Mouse (Mus musculus) bone marrow, adult 2 months (tissue): ENCODE results near the gene Tmem132c. TPM values are rescaled to one million over a fixed set of nuclear protein-coding genes. Genes with fewer than 3 reads are reported as not detected.

Experiments used
- H3K27ac ChIP-seq: fragments of 200-500 bp; 2 replicates; pipeline ENCODE4 v1.5.1; 2012; ENCODE audit warnings: low read depth, mild to moderate bottlenecking, control low read depth, inconsistent platforms, low read length; ENCODE audit not compliant: control insufficient read depth, poor library complexity, insufficient read depth
- H3K4me1 ChIP-seq: fragments of 200-500 bp; 2 replicates; pipeline ENCODE4 v1.6.1; 2011; ENCODE audit warnings: low read length; ENCODE audit not compliant: control insufficient read depth, insufficient read depth
- H3K4me3 ChIP-seq: fragments of 200-500 bp; replicated peaks from 2 replicates; pipeline ENCODE3; 2011; ENCODE audit warnings: mild to moderate bottlenecking, low read depth, low read length, control low read depth; ENCODE audit not compliant: control insufficient read depth
- CTCF ChIP-seq: fragments of 200-500 bp; IDR thresholded peaks from 2 replicates; pipeline ENCODE4 v1.5.1; 2011; ENCODE audit warnings: low read length, control low read depth; ENCODE audit not compliant: control insufficient read depth, insufficient read depth
- POLR2A ChIP-seq: fragments of 200-500 bp; IDR thresholded peaks from 2 replicates; pipeline ENCODE4 v1.6.1; 2011; ENCODE audit warnings: low read depth, mild to moderate bottlenecking, control low read depth, low read length, borderline replicate concordance; ENCODE audit not compliant: control insufficient read depth
- WGBS: fragments of 180-500 bp; shearing (Covaris S2); methylation state at CpG from one replicate; pipeline ENCODE4 v1.1.7; 2018; 5-methylcytosine and 5-hydroxymethylcytosine counted together
- polyA plus RNA-seq: library from polyadenylated mRNA; stranded (reverse); fragments of >200 nt; gene quantifications from 2 replicates; pipeline ENCODE4 v1.2.4, GENCODE M21; 2011; ENCODE audit warnings: low replicate concordance; ENCODE audit not compliant: missing spikeins, insufficient read depth, insufficient read length

Tmem132c gene
- polyA plus RNA-seq, 1 experiment: not detected

GRCm38 (mm10) chr5:127382571-127382970 is 141.0 kb downstream of the Tmem132c start:
- H3K4me3 ChIP-seq: no peak overlapping the region
- no peak overlapping the region for H3K27ac ChIP-seq
- no peaks in the 10 kb centered on the region; the same call in 1 of the 2 replicates for H3K4me1 ChIP-seq
- 83% methylated on average over 5 of the region's 5 CpGs for WGBS
- TF ChIP-seq POLR2A (no peak), CTCF (no peak)

- WGBS: 84% methylated on average over 5 of the region's 5 CpGs
- Histone ChIP-seq H3K27ac (no peak overlapping the region), H3K4me1 (no peaks in the 10 kb centered on the region), H3K4me3 (no peak overlapping the region)
- no peak for TF ChIP-seq POLR2A
- no peak for TF ChIP-seq CTCF
Measured at GRCm38 (mm10) chr5:127391187-127391586, 149.6 kb downstream of the Tmem132c start.

GRCm38 (mm10) chr5:127396889-127397288 is 155.3 kb downstream of the Tmem132c start:
- 50% methylated on average over 9 of the region's 9 CpGs for WGBS
- Histone ChIP-seq H3K4me3 (no peak overlapping the region), H3K4me1 (no peaks in the 10 kb centered on the region), H3K27ac (no peak overlapping the region)
- TF ChIP-seq CTCF: no peak
- TF ChIP-seq POLR2A: no peak

GRCm38 (mm10) chr5:127398010-127398409 is 156.4 kb downstream of the Tmem132c start:
- H3K4me1 ChIP-seq: no peaks in the 10 kb centered on the region
- TF ChIP-seq CTCF (no peak), POLR2A (no peak)
- no peak overlapping the region for H3K27ac ChIP-seq
- 40% methylated on average over 7 of the region's 7 CpGs for WGBS
- no peak overlapping the region for H3K4me3 ChIP-seq

GRCm38 (mm10) chr5:127405391-127406000 is 163.9 kb downstream of the Tmem132c start:
- WGBS: 76% methylated on average over 18 of the region's 18 CpGs
- Histone ChIP-seq H3K4me1 (no peaks in the 10 kb centered on the region), H3K4me3 (no peak overlapping the region), H3K27ac (no peak overlapping the region)
- TF ChIP-seq POLR2A (no peak), CTCF (no peak)

GRCm38 (mm10) chr5:127406014-127406655 is 164.5 kb downstream of the Tmem132c start:
- no peak for TF ChIP-seq POLR2A
- no peak overlapping the region for H3K4me3 ChIP-seq
- 36% methylated on average over 9 of the region's 9 CpGs for WGBS
- no peaks in the 10 kb centered on the region for H3K4me1 ChIP-seq
- no peak overlapping the region for H3K27ac ChIP-seq

GRCm38 (mm10) chr5:127416536-127416935 is 174.9 kb downstream of the Tmem132c start:
- Histone ChIP-seq H3K27ac (no peak overlapping the region), H3K4me1 (no peaks in the 10 kb centered on the region), H3K4me3 (no peak overlapping the region)
- 63% methylated on average over 7 of the region's 7 CpGs for WGBS
- TF ChIP-seq CTCF (no peak), POLR2A (no peak)

GRCm38 (mm10) chr5:127423936-127424335 is 182.3 kb downstream of the Tmem132c start:
- H3K4me3 ChIP-seq: no peak overlapping the region
- no peak for TF ChIP-seq POLR2A
- TF ChIP-seq CTCF: no peak
- H3K27ac ChIP-seq: no peak overlapping the region
- H3K4me1 ChIP-seq: no peaks in the 10 kb centered on the region
